Mouse (Mus musculus) adrenal gland, adult 10 weeks (tissue): Measurements from ENCODE around the gene Mapre3. TPM values are rescaled to one million over a fixed set of nuclear protein-coding genes. Genes with fewer than 3 reads are reported as not detected.

Experiments
- polyA plus RNA-seq: library from polyadenylated mRNA; stranded (reverse); fragments of 350-450 nt; fragmentation: Illumina TruSeq; extraction: RNeasy Lipid Tissue Mini Kit (QIAGEN cat#74804); gene quantifications from one replicate; pipeline ENCODE4 v1.2.3, GENCODE M21; 2014; ENCODE audit warnings: low read depth, low replicate concordance

Mapre3 gene
- 37.1 TPM for polyA plus RNA-seq

GRCm38 (mm10) chr5:30814424-30815119 is at the start of gene Mapre3:
Mapre3 (plus strand) TSS chr5:30814641.

GRCm38 (mm10) chr5:30867712-30868111 is 53.3 kb downstream of the Mapre3 start, which contains the start of gene Tmem214:
Tmem214 (plus strand) TSS chr5:30868012.

GRCm38 (mm10) chr5:30888337-30889087 is 74.1 kb downstream of the Mapre3 start, which contains the start of gene Agbl5:
Agbl5 (plus strand) TSS chr5:30888694.

GRCm38 (mm10) chr5:30907413-30908059 is 93.1 kb downstream of the Mapre3 start, which contains the start of gene Ost4:
Ost4 (minus strand) TSS chr5:30907788.

GRCm38 (mm10) chr5:30913060-30913841 is 98.8 kb downstream of the Mapre3 start, which contains the start of gene Emilin1:
Emilin1 (plus strand) TSS chr5:30913402.

Other genes starting within 250 kb of the Mapre3 start
- 216 TPM for gene Kcnk3, start 226.5 kb upstream of the Mapre3 start, polyA plus RNA-seq
- 15.9 TPM for gene Slc35f6, start 166.7 kb upstream of the Mapre3 start, polyA plus RNA-seq
- gene Cenpa, start 147.9 kb upstream of the Mapre3 start, polyA plus RNA-seq: 5.1 TPM
- not detected for gene Dpysl5, start 103.1 kb upstream of the Mapre3 start, polyA plus RNA-seq
- gene Tmem214, start 53.4 kb downstream of the Mapre3 start, polyA plus RNA-seq: 15.0 TPM
- gene Agbl5, start 74.1 kb downstream of the Mapre3 start, polyA plus RNA-seq: 2.1 TPM
- gene Ost4, start 93.1 kb downstream of the Mapre3 start, polyA plus RNA-seq: 273 TPM
- not detected for gene Emilin1, start 98.8 kb downstream of the Mapre3 start, polyA plus RNA-seq
- gene Khk, start 106.8 kb downstream of the Mapre3 start, polyA plus RNA-seq: not detected
- not detected for gene Cgref1, start 130.9 kb downstream of the Mapre3 start, polyA plus RNA-seq
- gene Preb, start 145.7 kb downstream of the Mapre3 start, polyA plus RNA-seq: 19.2 TPM
- 0.82 TPM for gene Tcf23, start 154.0 kb downstream of the Mapre3 start, polyA plus RNA-seq
- 125 TPM for gene Atraid, start 233.7 kb downstream of the Mapre3 start, polyA plus RNA-seq
- 4.0 TPM for gene Slc5a6, start 234.3 kb downstream of the Mapre3 start, polyA plus RNA-seq
- gene Cad, start 240.1 kb downstream of the Mapre3 start, polyA plus RNA-seq: 0.76 TPM